Mouse (Mus musculus) gastrocnemius, adult 2 months (tissue): ENCODE results near the gene Mroh3. TPM values are rescaled to one million over a fixed set of nuclear protein-coding genes. Genes with fewer than 3 reads are reported as not detected.

Experiments used
- DNase-seq: peaks from one replicate; pipeline ENCODE4 v3.0.0; 2022
- H3K27ac ChIP-seq: fragments of 200-600 bp; 2 replicates; pipeline ENCODE4 v1.8.1; 2022; ENCODE audit warnings: mild to moderate bottlenecking
- H3K4me3 ChIP-seq: fragments of 200-600 bp; 2 replicates; pipeline ENCODE4 v1.8.1; 2022; ENCODE audit warnings: mild to moderate bottlenecking, moderate library complexity
- CTCF ChIP-seq: fragments of 200-600 bp; IDR thresholded peaks from 2 replicates; pipeline ENCODE4 v1.8.1; 2022; ENCODE audit warnings: antibody characterized with exemption, mild to moderate bottlenecking, moderate library complexity
- intact Hi-C: fragments of 180-260 bp; cut with DNase I; formaldehyde crosslinking; loops from one replicate; pipeline ENCODE4 v1.15.1; 2025
- total RNA-seq, 2 experiments: library from RNA; stranded (reverse); gene quantifications; 2 replicates each; pipeline ENCODE4 v1.2.3; 2021

Mroh3 gene
- total RNA-seq, 2 experiments from 2014 or later, result not detected

- intact Hi-C loops, result no loop called here
- TF ChIP-seq CTCF, result no peak
- Histone ChIP-seq H3K27ac (no peak overlapping the region), H3K4me3 (no peak overlapping the region)
- no peak for DNase-seq
These were observed 11.2 kb upstream of the Mroh3 start for GRCm38 (mm10) chr1:136223758-136224342.

DNA sequence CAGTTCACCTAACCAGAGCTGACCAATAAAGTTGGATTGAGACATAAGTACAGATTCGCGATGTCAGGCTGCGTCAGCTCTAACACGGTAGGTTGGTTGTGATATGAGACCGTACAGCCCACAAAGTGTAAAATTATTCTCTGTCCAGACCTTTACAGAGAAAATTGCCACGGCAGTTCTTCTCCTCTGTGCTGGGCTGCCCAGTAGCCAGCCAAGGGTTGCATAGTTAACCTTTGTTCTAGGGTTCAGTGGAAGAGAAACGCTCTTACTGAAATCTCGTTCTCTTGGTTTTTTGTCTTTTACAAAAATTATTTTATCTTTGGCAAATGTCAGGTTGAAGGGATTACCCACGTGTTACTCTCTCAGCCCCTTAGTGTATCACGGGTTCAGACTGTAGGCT is 9.8 kb upstream of the Mroh3 start:
- TF ChIP-seq CTCF, result no peak
- no peak for DNase-seq
- H3K27ac ChIP-seq, result no peak overlapping the region
- no peak overlapping the region for H3K4me3 ChIP-seq
- intact Hi-C loops, result no loop called here

DNA sequence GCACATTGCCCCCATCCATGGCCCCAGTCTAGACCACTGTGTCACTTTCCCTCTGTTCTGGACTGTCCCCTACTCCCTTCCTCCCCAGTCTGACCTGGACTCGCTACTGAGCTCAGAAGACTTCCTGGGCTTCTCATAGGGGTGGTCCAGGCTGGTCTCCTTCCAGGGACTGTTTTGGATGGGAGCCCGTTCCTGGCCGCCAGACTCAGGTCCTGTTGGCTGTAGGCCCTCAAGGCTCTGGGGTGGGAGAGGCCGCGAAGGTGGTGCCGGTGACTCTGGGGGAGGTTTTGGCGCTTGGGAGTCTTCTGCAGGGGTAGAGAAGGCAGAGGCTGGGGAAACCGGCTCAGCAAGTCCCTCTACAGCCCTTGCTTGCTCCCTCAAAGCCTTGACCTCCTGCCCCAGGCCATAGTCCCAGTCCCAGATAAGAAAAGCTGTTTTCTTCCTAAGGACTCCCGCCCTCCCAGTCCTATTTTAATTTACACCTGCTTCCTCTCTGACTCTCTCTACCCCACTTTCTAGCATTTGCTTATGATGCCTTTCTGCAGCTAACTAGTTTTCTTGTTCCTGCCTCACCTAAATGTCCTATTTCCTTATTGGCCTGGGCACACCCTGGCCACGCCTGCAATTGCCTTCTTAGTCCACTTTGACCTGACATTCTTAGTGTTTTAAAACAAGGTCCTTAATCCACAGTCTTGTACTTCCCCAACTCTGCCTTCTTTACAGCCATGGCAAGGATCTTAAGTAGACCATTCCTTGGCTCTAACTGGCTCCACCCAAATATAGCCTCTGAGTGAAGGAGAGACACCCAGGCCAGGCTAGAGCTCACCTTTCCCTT is 7.6 kb upstream of the Mroh3 start:
- intact Hi-C loops, result no loop called here
- TF ChIP-seq CTCF, result no peak
- Histone ChIP-seq H3K27ac (no peak overlapping the region), H3K4me3 (no peak overlapping the region)
- DNase-seq, result no peak

GRCm38 (mm10) chr1:136214304-136214703 is 1.7 kb upstream of the Mroh3 start:
- Histone ChIP-seq H3K4me3 (no peak overlapping the region), H3K27ac (no peak overlapping the region)
- no peak for DNase-seq
- intact Hi-C loops, result loop anchor here (5.0 kb wide), 1 partner anchor 47 kb away; no protein-coding TSS in a partner anchor
- TF ChIP-seq CTCF, result no peak

DNA sequence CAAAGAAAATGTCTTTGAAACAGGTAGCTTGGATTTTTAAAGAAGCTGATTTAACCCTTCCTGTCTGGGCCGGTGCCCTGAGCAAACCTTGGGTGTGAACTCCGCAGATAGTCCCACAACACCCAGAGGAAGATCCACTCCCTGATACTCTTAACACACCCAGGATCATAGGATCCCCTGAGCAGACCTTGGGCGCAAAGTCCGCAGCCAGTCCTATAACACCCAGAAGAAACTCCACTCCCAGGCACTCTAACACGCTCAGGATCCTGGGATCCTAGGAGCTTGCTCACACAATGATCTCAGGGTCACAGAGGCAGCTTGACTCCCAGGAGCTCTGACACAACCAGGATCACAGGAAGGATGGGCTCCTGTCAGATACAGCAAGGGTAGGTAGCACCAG is 22.6 kb downstream of the Mroh3 start:
- no peak overlapping the region for H3K27ac ChIP-seq
- no peak overlapping the region for H3K4me3 ChIP-seq
- TF ChIP-seq CTCF, result no peak
- DNase-seq, result no peak
- intact Hi-C loops, result no loop called here

DNA sequence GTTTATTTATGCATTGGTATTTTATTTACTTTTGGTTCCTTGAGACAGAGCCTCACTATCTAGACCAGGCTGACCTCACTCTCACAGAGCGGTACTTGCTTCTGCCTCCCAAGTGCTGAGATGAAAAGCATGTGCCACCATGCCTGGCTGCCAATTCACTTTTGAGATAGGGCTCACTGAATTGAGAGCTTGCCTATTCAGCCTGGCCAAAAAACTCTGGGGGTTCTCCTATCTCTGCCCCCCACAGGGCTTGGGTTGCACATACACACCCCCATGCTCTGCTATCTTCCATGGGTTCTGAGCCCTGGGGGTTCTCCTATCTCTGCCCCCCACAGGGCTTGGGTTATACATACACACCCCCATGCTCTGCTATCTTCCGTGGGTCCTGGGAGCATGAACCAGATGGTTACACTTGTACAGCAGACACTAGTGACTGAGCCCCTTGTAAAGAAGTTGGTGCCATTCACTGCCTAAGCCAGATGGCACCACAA is 33.1 kb downstream of the Mroh3 start:
- DNase-seq, result no peak
- TF ChIP-seq CTCF, result no peak
- no peak overlapping the region for H3K4me3 ChIP-seq
- H3K27ac ChIP-seq, result no peak overlapping the region
- intact Hi-C loops, result loop anchor here (5.0 kb wide), 1 partner anchor 62 kb away; no protein-coding TSS in a partner anchor

DNA sequence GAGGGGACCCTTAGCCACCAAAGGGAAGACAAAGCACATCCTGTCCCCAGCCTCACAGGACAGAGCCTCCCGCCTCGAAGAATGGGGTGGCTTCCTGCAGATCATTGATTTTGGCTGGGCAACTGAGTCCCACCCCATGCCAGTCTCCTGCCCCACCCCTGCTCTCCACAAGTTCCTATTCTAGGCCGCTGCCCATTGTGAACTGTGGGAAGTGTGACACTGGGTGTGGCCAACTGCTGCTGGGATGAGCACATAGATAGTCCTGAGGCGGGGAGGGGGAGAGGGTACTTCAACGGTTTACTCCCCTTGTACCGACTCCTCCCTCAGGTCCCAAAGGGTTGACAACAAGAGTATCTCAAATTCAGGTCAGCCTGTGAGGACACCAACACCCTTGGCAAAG is 33.9 kb downstream of the Mroh3 start:
- Histone ChIP-seq H3K4me3 (no peak overlapping the region), H3K27ac (no peak overlapping the region)
- DNase-seq, result no peak
- TF ChIP-seq CTCF, result no peak
- intact Hi-C loops, result loop anchor here (5.0 kb wide), 1 partner anchor 61 kb away; no protein-coding TSS in a partner anchor

- no peak for DNase-seq
- intact Hi-C loops, result loop anchor here (5.0 kb wide), 1 partner anchor 60 kb away; no protein-coding TSS in a partner anchor
- Histone ChIP-seq H3K27ac (no peak overlapping the region), H3K4me3 (no peak overlapping the region)
- TF ChIP-seq CTCF, result no peak
These were observed 35.5 kb downstream of the Mroh3 start for GRCm38 (mm10) chr1:136177085-136177484.

DNA sequence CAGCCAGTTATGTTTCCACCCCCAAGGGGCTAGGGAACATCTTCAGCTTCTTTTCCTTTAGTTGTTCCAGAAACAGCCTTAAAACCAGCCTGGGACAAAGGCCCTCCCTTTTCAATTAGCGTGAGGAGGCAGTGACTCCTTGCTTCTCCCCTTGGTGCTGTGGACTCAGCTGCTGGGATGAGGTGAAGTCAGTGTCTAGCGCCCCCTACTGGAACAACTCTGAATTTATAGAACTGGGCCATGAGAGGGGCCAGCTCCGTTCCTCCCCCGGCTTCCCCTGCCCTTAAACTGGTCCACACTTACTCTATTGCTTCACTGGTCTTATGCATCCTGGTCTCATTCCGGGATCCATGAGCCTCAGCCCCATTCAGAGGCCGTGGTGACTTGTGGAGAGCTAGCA is 37.4 kb downstream of the Mroh3 start:
- peak; percentile 75 for TF ChIP-seq CTCF
- peak; percentile 53 for DNase-seq
- intact Hi-C loops, result loop anchor here (2.0 to 5.0 kb wide), 2 partner anchors 58 to 130 kb away; no protein-coding TSS in a partner anchor
- Histone ChIP-seq H3K27ac (no peak overlapping the region), H3K4me3 (no peak overlapping the region)

DNA sequence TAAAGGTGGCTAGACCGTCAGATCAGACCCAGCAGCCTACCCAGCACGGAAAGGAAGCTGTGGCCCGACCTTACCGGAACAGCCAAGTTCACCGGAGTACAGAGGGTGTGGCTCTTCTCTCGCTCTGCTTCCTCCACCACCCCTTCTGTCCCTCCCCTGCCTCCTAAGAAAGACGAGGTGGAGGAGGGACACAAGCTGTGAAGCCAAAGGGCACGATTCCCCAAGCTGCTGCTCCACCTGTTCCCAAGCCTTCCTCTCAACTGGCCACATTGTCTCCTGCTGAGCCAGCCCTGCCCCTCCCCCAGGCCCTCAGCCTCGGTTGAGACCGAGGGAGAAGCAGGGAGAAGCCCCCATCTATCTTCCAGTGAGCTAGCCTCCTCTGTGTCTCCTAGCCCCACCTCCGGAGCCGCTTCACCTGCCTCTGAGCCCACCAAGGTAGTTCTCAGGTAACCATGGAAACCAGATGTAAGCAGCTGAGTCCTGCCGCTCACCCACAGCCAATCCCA is 38.5 kb downstream of the Mroh3 start:
- no peak overlapping the region for H3K4me3 ChIP-seq
- no peak for TF ChIP-seq CTCF
- H3K27ac ChIP-seq, result no peak overlapping the region
- no peak for DNase-seq
- intact Hi-C loops, result loop anchor here (2.0 kb wide), 1 partner anchor 129 kb away; no protein-coding TSS in a partner anchor

- TF ChIP-seq CTCF, result no peak
- DNase-seq, result no peak
- Histone ChIP-seq H3K4me3 (no peak overlapping the region), H3K27ac (no peak overlapping the region)
- intact Hi-C loops, result no loop called here
These were observed 39.9 kb downstream of the Mroh3 start for GRCm38 (mm10) chr1:136172696-136173095.

GRCm38 (mm10) chr1:136170109-136170508 is 42.5 kb downstream of the Mroh3 start:
- Histone ChIP-seq H3K27ac (no peak overlapping the region), H3K4me3 (no peak overlapping the region)
- DNase-seq, result peak; percentile 76
- intact Hi-C loops, result loop anchor here (1.0 kb wide), 1 partner anchor 289 kb away; no protein-coding TSS in a partner anchor
- TF ChIP-seq CTCF, result peak; percentile 90

GRCm38 (mm10) chr1:136167657-136168056 is 45.0 kb downstream of the Mroh3 start:
- no peak overlapping the region for H3K4me3 ChIP-seq
- no peak overlapping the region for H3K27ac ChIP-seq
- TF ChIP-seq CTCF, result peak; percentile 58
- intact Hi-C loops, result loop anchor here (5.0 kb wide), 1 partner anchor 45 kb away; the partner anchor contains the start of gene Mroh3
- DNase-seq, result no peak
